Mouse (Mus musculus) MEL (cell line): Measurements from ENCODE around the gene Cpt1a.

Experiments used
- CTCF ChIP-seq, 3 experiments: IDR thresholded peaks in 2 of 3; conservative IDR thresholded peaks in 1 of 3; 2 replicates each; pipeline ENCODE4 v1.5.1; 2011 to 2012; ENCODE audit warnings: low read length in 3 of 3, low read depth in 2 of 3, mild to moderate bottlenecking in 2 of 3, improper control_type of control experiment in 1 of 3, inconsistent platforms in 1 of 3, mixed read lengths in 1 of 3, moderate library complexity in 1 of 3; ENCODE audit not compliant: control insufficient read depth in 1 of 3, insufficient read depth in 1 of 3, poor library complexity in 1 of 3, severe bottlenecking in 1 of 3
- MAX ChIP-seq: IDR thresholded peaks from 2 replicates; pipeline ENCODE4 v1.6.1; 2011; ENCODE audit warnings: low read length, improper control_type of control experiment
- NRF1 ChIP-seq: IDR thresholded peaks from 2 replicates; pipeline ENCODE4 v1.6.1; 2014; ENCODE audit warnings: low read depth, mild to moderate bottlenecking, inconsistent platforms, low read length, improper control_type of control experiment, moderate library complexity; ENCODE audit not compliant: poor library complexity, insufficient read depth, severe bottlenecking
- POLR2A ChIP-seq, 2 experiments: IDR thresholded peaks; 2 replicates each; pipeline ENCODE4 v1.6.1; 2011 to 2012; ENCODE audit warnings: low read length in 2 of 2, mild to moderate bottlenecking in 2 of 2, control low read depth in 1 of 2, improper control_type of control experiment in 1 of 2, low read depth in 1 of 2, moderate library complexity in 1 of 2; ENCODE audit not compliant: control insufficient read depth in 1 of 2, insufficient read depth in 1 of 2, poor library complexity in 1 of 2
- RCOR1 ChIP-seq: IDR thresholded peaks from 2 replicates; pipeline ENCODE4 v1.6.1; 2012; ENCODE audit warnings: low read depth, mild to moderate bottlenecking, inconsistent platforms, low read length, improper control_type of control experiment
- SIN3A ChIP-seq: IDR thresholded peaks from 2 replicates; pipeline ENCODE4 v1.6.1; 2012; ENCODE audit warnings: low read length, improper control_type of control experiment, inconsistent platforms
- SMC3 ChIP-seq: IDR thresholded peaks from 2 replicates; pipeline ENCODE4 v1.6.1; 2011; ENCODE audit warnings: low read depth, low read length, improper control_type of control experiment
- TAL1 ChIP-seq: IDR thresholded peaks from 2 replicates; pipeline ENCODE4 v1.6.1; 2012; ENCODE audit warnings: mild to moderate bottlenecking, inconsistent platforms, low read length, moderate library complexity, mixed read lengths
- TCF12 ChIP-seq: IDR thresholded peaks from 2 replicates; pipeline ENCODE4 v1.6.1; 2014; ENCODE audit warnings: low read depth, mild to moderate bottlenecking, inconsistent platforms, low read length, improper control_type of control experiment, moderate library complexity
- USF1 ChIP-seq: IDR thresholded peaks from 2 replicates; pipeline ENCODE4 v1.6.1; 2014; ENCODE audit warnings: low read depth, mild to moderate bottlenecking, inconsistent platforms, low read length, improper control_type of control experiment, moderate library complexity
- ZNF384 ChIP-seq: IDR thresholded peaks from 2 replicates; pipeline ENCODE4 v1.6.1; 2012; ENCODE audit warnings: low read depth, mild to moderate bottlenecking, inconsistent platforms, low read length, improper control_type of control experiment

- TF ChIP-seq RCOR1 (no peak), TCF12 (no peak), CTCF (IDR thresholded peaks at IDR 0.05 in 2 of 3, conservative IDR thresholded peaks at IDR 0.05 in 1 of 3; ENCODE audit: control insufficient read depth in 1 of 3, insufficient read depth in 1 of 3, low read depth in 2 of 3, low read length in 3 of 3, poor library complexity in 1 of 3, severe bottlenecking in 1 of 3) (no peak), SMC3 (no peak), POLR2A (IDR thresholded peaks at IDR 0.05; ENCODE audit: control insufficient read depth in 1 of 2, insufficient read depth in 1 of 2, low read depth in 1 of 2, low read length in 2 of 2, poor library complexity in 1 of 2) (no peak), TAL1 (no peak), ZNF384 (no peak), MAX (no peak), SIN3A (no peak), USF1 (peak; percentile 94), NRF1 (no peak)
Measured at GRCm38 (mm10) chr19:3323753-3324270, 1.7 kb downstream of the Cpt1a start.
